Mouse (Mus musculus) gastrocnemius, postnatal 36 days (tissue): ENCODE measurements around the gene Psmd2. TPM values are rescaled to one million over a fixed set of nuclear protein-coding genes. Genes with fewer than 3 reads are reported as not detected.
"Not testable (repeated sequence)": the region's sequence is repeated elsewhere in the genome, so short reads cannot be mapped to it uniquely, and the experiment has no call there.

ENCODE experiments used
- DNase-seq, 2 experiments: peaks; one replicate each; pipeline ENCODE4 v3.0.0; 2022
- intact Hi-C: fragments of 180-260 bp; cut with DNase I; formaldehyde crosslinking; loops from one replicate; pipeline ENCODE4 v1.15.1; 2025
- total RNA-seq, 2 experiments: library from RNA; stranded (reverse); gene quantifications; 2 replicates each; pipeline ENCODE4 v1.2.3; 2021

The Psmd2 gene
- total RNA-seq, 2 experiments from 2014 or later: 189 to 197 TPM

GRCm38 (mm10) chr16:20651947-20652310 lies 477 bp downstream of the Psmd2 start:
- intact Hi-C loops: no loop called here
- DNase-seq: no peak

GRCm38 (mm10) chr16:20653315-20653714 lies 1.9 kb downstream of the Psmd2 start:
- intact Hi-C loops: no loop called here
- no peak for DNase-seq

- intact Hi-C loops: no loop called here
- DNase-seq: no peak
These were observed 6.2 kb downstream of the Psmd2 start for GRCm38 (mm10) chr16:20657661-20658060.

GRCm38 (mm10) chr16:20668013-20668412 lies 16.6 kb downstream of the Psmd2 start, which contains the start of gene Eif4g1:
Gene Eif4g1 (plus strand): TSS chr16:20668313.
- intact Hi-C loops: not testable (repeated sequence)

GRCm38 (mm10) chr16:20670291-20670690 lies 18.8 kb downstream of the Psmd2 start:
- intact Hi-C loops: no loop called here
- no peak for DNase-seq

More at GRCm38 (mm10) chr16:20668013-20668412, 16.6 kb downstream of the Psmd2 start, which contains the start of gene Eif4g1:
- not testable (repeated sequence) for DNase-seq

- intact Hi-C loops: no loop called here
- DNase-seq: no peak
These were observed 20.4 kb downstream of the Psmd2 start for GRCm38 (mm10) chr16:20671886-20672285.

- intact Hi-C loops: no loop called here
- peak; percentile 93 to 95 for DNase-seq
These were observed 21.0 kb downstream of the Psmd2 start for GRCm38 (mm10) chr16:20672500-20672902.

- intact Hi-C loops: no loop called here
- peak; percentile 60 to 65 for DNase-seq
These were observed 21.7 kb downstream of the Psmd2 start for GRCm38 (mm10) chr16:20672965-20673705.

GRCm38 (mm10) chr16:20673706-20674303 lies 22.4 kb downstream of the Psmd2 start:
- intact Hi-C loops: no loop called here
- DNase-seq: no peak

GRCm38 (mm10) chr16:20675213-20675612 lies 23.8 kb downstream of the Psmd2 start:
- intact Hi-C loops: no loop called here

GRCm38 (mm10) chr16:20676702-20677101 lies 25.2 kb downstream of the Psmd2 start:
- no peak for DNase-seq
- intact Hi-C loops: no loop called here

More at GRCm38 (mm10) chr16:20675213-20675612, 23.8 kb downstream of the Psmd2 start:
- DNase-seq: no peak

- DNase-seq: no peak
- intact Hi-C loops: no loop called here
These were observed 25.9 kb downstream of the Psmd2 start for GRCm38 (mm10) chr16:20677380-20677779.

- intact Hi-C loops: no loop called here
- peak; percentile 87 to 89 for DNase-seq
These were observed 26.7 kb downstream of the Psmd2 start for GRCm38 (mm10) chr16:20677974-20678675.

GRCm38 (mm10) chr16:20690774-20691173 lies 39.3 kb downstream of the Psmd2 start:
- intact Hi-C loops: no loop called here

GRCm38 (mm10) chr16:20691617-20692016 lies 40.2 kb downstream of the Psmd2 start:
- intact Hi-C loops: no loop called here
- DNase-seq: no peak

More at GRCm38 (mm10) chr16:20690774-20691173, 39.3 kb downstream of the Psmd2 start:
- no peak for DNase-seq

GRCm38 (mm10) chr16:20692241-20692965 lies 41.0 kb downstream of the Psmd2 start:
- DNase-seq: no peak

GRCm38 (mm10) chr16:20693111-20693701 lies 41.8 kb downstream of the Psmd2 start, which contains the start of gene Fam131a:
Gene Fam131a (plus strand): TSS chr16:20693241.
- intact Hi-C loops: no loop called here

More at GRCm38 (mm10) chr16:20692241-20692965, 41.0 kb downstream of the Psmd2 start:
- intact Hi-C loops: no loop called here

GRCm38 (mm10) chr16:20694781-20695180 lies 43.3 kb downstream of the Psmd2 start:
- intact Hi-C loops: no loop called here
- peak; percentile 59 to 63 for DNase-seq

More at GRCm38 (mm10) chr16:20693111-20693701, 41.8 kb downstream of the Psmd2 start, which contains the start of gene Fam131a:
- DNase-seq: peak; percentile 83 to 85

GRCm38 (mm10) chr16:20695622-20696323 lies 44.3 kb downstream of the Psmd2 start:
- intact Hi-C loops: no loop called here
- DNase-seq: peak; percentile 76 to 85
